Mouse (Mus musculus) adipocyte (in vitro differentiated cells): ENCODE data around the gene Rps29.
A peak's percentile ranks its signal among the peaks of the same experiment; 100 is the strongest.

Experiments
- DNase-seq: peaks from one replicate; pipeline ENCODE4 v3.0.0-alpha.2; 2016; ENCODE audit warnings: low spot score

Gene Rps29

GRCm38 (mm10) chr12:69158765-69159577 is at the start of gene Rps29:
TSS of gene Rps29 (minus strand) at chr12:69159186.
- peak; percentile 100 for DNase-seq

GRCm38 (mm10) chr12:69208520-69208919 is 49.5 kb upstream of the Rps29 start:
- DNase-seq: no peak

GRCm38 (mm10) chr12:69207926-69208325 is 48.9 kb upstream of the Rps29 start:
- DNase-seq: no peak

- DNase-seq: no peak
These were observed 48.4 kb upstream of the Rps29 start for GRCm38 (mm10) chr12:69207396-69207795.

- DNase-seq: no peak
These were observed 45.3 kb upstream of the Rps29 start, which contains the start of gene Gm49384 for GRCm38 (mm10) chr12:69204052-69204833. TSS of gene Gm49384 (minus strand) at chr12:69204267.

GRCm38 (mm10) chr12:69198985-69199384 is 40.0 kb upstream of the Rps29 start:
- no peak for DNase-seq

- peak; percentile 70 for DNase-seq
These were observed 39.2 kb upstream of the Rps29 start, which contains the start of gene Dnaaf2 for GRCm38 (mm10) chr12:69198164-69198535. TSS of gene Dnaaf2 (minus strand) at chr12:69198429.

- peak; percentile 43 for DNase-seq
These were observed 38.6 kb upstream of the Rps29 start for GRCm38 (mm10) chr12:69197378-69198163.

- DNase-seq: peak; percentile 71
These were observed 37.7 kb upstream of the Rps29 start, which contains the start of gene Gm49383 for GRCm38 (mm10) chr12:69196444-69197377. TSS of gene Gm49383 (minus strand) at chr12:69197104.

- DNase-seq: no peak
These were observed 33.7 kb upstream of the Rps29 start for GRCm38 (mm10) chr12:69192637-69193036.

- DNase-seq: no peak
These were observed 32.4 kb upstream of the Rps29 start for GRCm38 (mm10) chr12:69191396-69191795.

- DNase-seq: no peak
These were observed 31.5 kb upstream of the Rps29 start for GRCm38 (mm10) chr12:69190522-69190921.

GRCm38 (mm10) chr12:69190074-69190473 is 31.1 kb upstream of the Rps29 start:
- DNase-seq: no peak

- DNase-seq: no peak
These were observed 28.0 kb upstream of the Rps29 start for GRCm38 (mm10) chr12:69186811-69187471.

GRCm38 (mm10) chr12:69185371-69185770 is 26.4 kb upstream of the Rps29 start:
- DNase-seq: no peak

GRCm38 (mm10) chr12:69184342-69185295 is 25.6 kb upstream of the Rps29 start:
- peak; percentile 38 for DNase-seq

GRCm38 (mm10) chr12:69183583-69184308 is 24.8 kb upstream of the Rps29 start, which contains the start of the genes Rpl36al and Mgat2:
TSS of gene Rpl36al (minus strand) at chr12:69184083.
TSS of gene Mgat2 (plus strand) at chr12:69184157.
- DNase-seq: peak; percentile 97

GRCm38 (mm10) chr12:69181800-69182199 is 22.8 kb upstream of the Rps29 start:
- no peak for DNase-seq
